ENCODE assay signal across 8 mouse cellular contexts in the genomic region with DNA sequence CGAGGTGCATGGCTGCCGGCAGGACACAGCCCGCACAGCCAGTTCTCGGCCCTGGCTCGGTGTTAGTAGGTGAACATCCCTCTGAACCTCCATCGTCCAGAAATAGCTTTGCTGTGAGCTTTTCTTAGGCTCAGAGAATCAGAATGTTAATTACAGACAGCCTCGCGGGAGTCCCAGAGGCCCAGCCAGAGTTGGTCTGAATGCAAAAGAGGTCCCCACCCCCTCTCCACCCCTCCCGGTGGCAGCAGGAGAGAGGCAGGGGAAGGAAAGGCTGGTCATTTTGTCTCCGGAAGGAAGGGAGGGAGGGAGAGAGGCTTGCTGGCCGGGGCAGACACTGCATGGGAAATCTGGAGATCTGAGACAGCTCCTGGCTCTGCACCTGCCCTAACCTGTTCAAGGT. TPM values are rescaled to one million over a fixed set of nuclear protein-coding genes. Genes with fewer than 3 reads are reported as not detected.
A peak's percentile ranks its signal among the peaks of the same experiment; 100 is the strongest.
DNase-seq lines count a peak whose midpoint lies in the region; ATAC-seq and TF ChIP-seq lines count a peak whose summit lies in the region.

No protein-coding gene starts in this region.

- no peak overlapping the region for H3K9ac ChIP-seq in heart, postnatal 0 days (replicated peaks; ENCODE audit: low read depth, low read length)
- peak overlapping the region; percentile 29; the same call in 1 of the 2 replicates for H3K9ac ChIP-seq in midbrain, embryonic 14.5 days (replicated peaks; ENCODE audit: low read length)

- no peak for TF ChIP-seq CTCF in heart, postnatal 0 days (IDR thresholded peaks at IDR 0.05; ENCODE audit: low read depth)

- DNase-seq in left cerebral cortex, postnatal 36 days (ENCODE audit: low spot score in 2 of 2): peak; percentile 36 to 39
- DNase-seq in left cerebral cortex, adult 11 months (ENCODE audit: low spot score): no peak
- DNase-seq in embryo, embryonic 9.5 days (ENCODE audit: extremely low spot score): peak; percentile 69
- DNase-seq in heart, postnatal 0 days (ENCODE audit: low spot score): peak; percentile 46
- DNase-seq in kidney, postnatal 4 days: peak; percentile 55 to 72
- peak; percentile 80 for DNase-seq in midbrain, embryonic 14.5 days
- DNase-seq in ovary, postnatal 36 days (ENCODE audit: low spot score): no peak
- DNase-seq in thymus, postnatal 0 days (ENCODE audit: low spot score): no peak

- H3K4me2 ChIP-seq in heart, postnatal 0 days (ENCODE audit: low read depth, low read length): peak overlapping the region; percentile 12
- peak overlapping the region; percentile 35 for H3K4me2 ChIP-seq in midbrain, embryonic 14.5 days (ENCODE audit: low read length)

- H3K27ac ChIP-seq in heart, postnatal 0 days (ENCODE audit: low read depth): peak overlapping the region; percentile 37; the same call in 1 of the 2 replicates
- peak overlapping the region; percentile 77 for H3K27ac ChIP-seq in midbrain, embryonic 14.5 days (replicated peaks; ENCODE audit: low read depth, low read length)

- intact Hi-C loops in left cerebral cortex, postnatal 36 days (cut with DNase I): no loop called here

- ATAC-seq in heart, postnatal 0 days (ENCODE audit: insufficient read depth, low read depth): peak; percentile 66
- ATAC-seq in midbrain, embryonic 14.5 days (ENCODE audit: low FRiP score, low TSS enrichment): peak; percentile 18; the same call in 1 of the 2 replicates

- no peak overlapping the region for H3K4me3 ChIP-seq in heart, postnatal 0 days (ENCODE audit: low read depth, low read length)
- no peak overlapping the region for H3K4me3 ChIP-seq in midbrain, embryonic 14.5 days (replicated peaks; ENCODE audit: low read depth, low read length)

- 0 out of 2 replicates have a peak, but pooled peaks cover 6% of the 10 kb centered on the region for H3K27me3 ChIP-seq in heart, postnatal 0 days (ENCODE audit: control insufficient read depth, insufficient read depth, low read length)
- no peaks in the 10 kb centered on the region for H3K27me3 ChIP-seq in midbrain, embryonic 14.5 days (ENCODE audit: control insufficient read depth, insufficient read depth, low read length)

- no peaks in the 10 kb centered on the region for H3K36me3 ChIP-seq in heart, postnatal 0 days (replicated peaks; ENCODE audit: control insufficient read depth, insufficient read depth, low read length)
- H3K36me3 ChIP-seq in midbrain, embryonic 14.5 days (ENCODE audit: control insufficient read depth, insufficient read depth, low read length): no peaks in the 10 kb centered on the region

- H3K9me3 ChIP-seq in heart, postnatal 0 days (replicated peaks; ENCODE audit: control insufficient read depth, low read length): no peaks in the 10 kb centered on the region
- no peaks in the 10 kb centered on the region for H3K9me3 ChIP-seq in midbrain, embryonic 14.5 days (ENCODE audit: control insufficient read depth, low read length)

- no peak for TF ChIP-seq EP300 in heart, postnatal 0 days (IDR thresholded peaks at IDR 0.05; ENCODE audit: low read depth)

- H3K4me1 ChIP-seq in heart, postnatal 0 days (ENCODE audit: control insufficient read depth, insufficient read depth): peaks cover 33% of the 10 kb centered on the region
- H3K4me1 ChIP-seq in midbrain, embryonic 14.5 days (ENCODE audit: control insufficient read depth, insufficient read depth, low read length): peaks cover 77% of the 10 kb centered on the region

- 2% methylated on average over 11 of the region's 11 CpGs for WGBS in heart, postnatal 0 days
- WGBS in midbrain, embryonic 14.5 days: 1% methylated on average over 11 of the region's 11 CpGs

RNA-seq across cellular contexts. Expression of a gene that starts 8.7 kb away (rescaled TPM):
- 10 to 100 TPM; 60.1 to 71.2 TPM for total RNA-seq in left cerebral cortex, postnatal 36 days (2021)
- 5.8 and 12.7 TPM in 2 replicates for total RNA-seq in heart, postnatal 0 days (2014; rRNA removed; ENCODE audit: low replicate concordance)
- polyA plus RNA-seq in heart, postnatal 0 days (2015; fragmentation: Nextera tagmentation; extraction: Ambion mirVana): 4.0 and 4.3 TPM in 2 replicates
- polyA plus RNA-seq in midbrain, embryonic 14.5 days (2014; fragmentation: Nextera tagmentation; extraction: Ambion mirVana): 121 and 154 TPM in 2 replicates
- 10.3 and 10.5 TPM in 2 replicates for polyA plus RNA-seq in thymus, postnatal 0 days (2015; fragmentation: Nextera tagmentation; extraction: Ambion mirVana)

Comparison
In these comparisons a context has a peak if more than half of its experiments do, and no peak if none do; other contexts are left out.
1. DNase-seq: peak in left cerebral cortex, postnatal 36 days (2 of 2), embryo, embryonic 9.5 days (single experiment), heart, postnatal 0 days (single experiment), kidney, postnatal 4 days (2 of 2) and midbrain, embryonic 14.5 days (single experiment); none in left cerebral cortex, adult 11 months (single experiment), ovary, postnatal 36 days (single experiment) and thymus, postnatal 0 days (single experiment).
2. RNA of a gene that starts 8.7 kb away (polyA plus RNA-seq): 121 to 154 TPM in midbrain, embryonic 14.5 days; 10.3 to 10.5 TPM in thymus, postnatal 0 days and 4.0 to 4.3 TPM in heart, postnatal 0 days; every median in the first group is over 10 times any median in the second.